Mouse (Mus musculus): ENCODE data around the gene H3f3a. TPM values are rescaled to one million over a fixed set of nuclear protein-coding genes. Genes with fewer than 3 reads are reported as not detected.
A peak's percentile ranks its signal among the peaks of the same experiment; 100 is the strongest.
"Not testable (repeated sequence)": the region's sequence is repeated elsewhere in the genome, so short reads cannot be mapped to it uniquely, and the experiment has no call there.

Gene H3f3a
- polyA plus RNA-seq, 1 experiment from 2014 or later = 1,997 TPM

GRCm38 (mm10) chr1:180837186-180837585 lies 23.4 kb upstream of the H3f3a start:
- WGBS (ENCODE audit: insufficient replicate concordance) = 79% methylated on average over 5 of the region's 5 CpGs
- Histone ChIP-seq H3K4me2 (no peak overlapping the region), H3K36me3 (no peaks in the 10 kb centered on the region), H3K4me3 (no peak overlapping the region), H3K27ac (no peak overlapping the region), H3K4me1 (peaks cover 39% of the 10 kb centered on the region), H3K9ac (no peak overlapping the region), H3K27me3 (replicated peaks) (no peaks in the 10 kb centered on the region; the same call in 1 of the 2 replicates), H3K9me3 (replicated peaks) (no peaks in the 10 kb centered on the region)
- no peak for ATAC-seq

DNA sequence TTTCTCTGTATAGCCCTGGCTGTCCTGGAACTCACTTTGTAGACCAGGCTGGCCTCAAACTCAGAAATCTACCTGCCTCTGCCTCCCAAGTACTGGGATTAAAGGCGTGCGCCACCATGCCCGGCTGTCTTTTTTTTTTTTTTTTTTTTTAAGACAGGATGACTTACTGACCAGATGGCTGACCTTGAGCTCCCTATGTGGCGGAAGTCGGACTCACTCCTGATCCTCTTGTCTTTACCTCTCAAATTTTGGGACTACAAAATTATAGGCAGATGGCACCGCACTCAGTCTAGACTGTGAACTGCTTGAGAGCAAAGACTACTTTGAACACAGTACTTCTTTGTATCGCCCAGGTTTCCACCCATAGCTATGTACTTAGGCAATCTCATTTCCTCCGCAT lies 22.7 kb upstream of the H3f3a start:
- H3K4me3 ChIP-seq; ATAC-seq; H3K36me3 ChIP-seq; H3K27ac ChIP-seq; H3K9me3 ChIP-seq (replicated peaks); H3K27me3 ChIP-seq (replicated peaks); H3K4me2 ChIP-seq; H3K9ac ChIP-seq: not testable (repeated sequence)
- H3K4me1 ChIP-seq = peaks cover 39% of the 10 kb centered on the region
- 88% methylated on average over 5 of the region's 8 CpGs for WGBS (ENCODE audit: insufficient replicate concordance)

DNA sequence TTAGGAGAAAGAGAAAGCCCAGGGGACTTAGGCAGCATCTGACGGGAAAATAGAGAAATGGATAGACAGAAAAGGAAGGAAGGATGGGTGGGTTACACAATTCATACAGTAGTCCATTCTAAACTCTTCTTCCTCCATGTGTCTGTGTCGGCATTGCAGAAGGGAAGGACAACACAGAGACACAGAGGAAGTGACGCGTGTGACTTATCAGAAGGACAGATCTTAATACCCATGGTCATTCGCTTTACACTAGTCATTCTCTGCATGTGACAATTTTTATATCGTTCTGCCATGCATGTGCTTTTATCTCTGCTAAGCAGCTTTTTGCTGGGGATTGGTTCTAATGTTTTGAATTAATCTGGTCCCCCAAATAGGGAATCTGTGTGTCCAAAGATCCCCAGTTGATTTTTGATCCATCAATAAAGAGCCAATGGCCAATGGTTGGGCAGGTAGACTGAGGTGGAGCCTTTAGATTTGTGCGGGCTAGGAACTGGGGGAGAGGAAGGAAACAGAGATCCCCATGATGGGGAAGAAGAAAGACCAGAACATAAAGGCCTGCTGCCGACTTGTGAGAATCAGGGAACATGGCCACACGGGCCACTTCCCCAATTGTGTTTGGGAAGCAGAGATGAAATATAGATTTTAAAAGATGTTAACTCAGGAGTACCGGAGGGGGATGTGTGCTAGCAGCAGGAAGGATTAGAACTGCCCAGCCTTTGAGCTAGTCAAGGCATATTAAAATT lies 21.7 kb upstream of the H3f3a start:
- Histone ChIP-seq H3K27ac (no peak overlapping the region), H3K27me3 (replicated peaks) (no peaks in the 10 kb centered on the region; the same call in 1 of the 2 replicates), H3K9ac (no peak overlapping the region), H3K4me1 (peaks cover 45% of the 10 kb centered on the region), H3K9me3 (replicated peaks) (no peaks in the 10 kb centered on the region), H3K4me2 (no peak overlapping the region), H3K36me3 (no peaks in the 10 kb centered on the region), H3K4me3 (no peak overlapping the region)
- ATAC-seq = no peak
- 41% methylated on average over 10 of the region's 10 CpGs for WGBS (ENCODE audit: insufficient replicate concordance)

GRCm38 (mm10) chr1:180830588-180831346 lies 17.0 kb upstream of the H3f3a start:
- Histone ChIP-seq H3K9ac (0 out of 2 replicates have a peak overlapping the region, but pooled peaks have one; percentile 19), H3K36me3 (no peaks in the 10 kb centered on the region), H3K27me3 (replicated peaks) (no peaks in the 10 kb centered on the region), H3K27ac (peak overlapping the region; percentile 75; the same call in 1 of the 2 replicates), H3K9me3 (replicated peaks) (no peaks in the 10 kb centered on the region), H3K4me3 (no peak overlapping the region), H3K4me1 (peaks cover 38% of the 10 kb centered on the region), H3K4me2 (peak overlapping the region; percentile 61)
- 58% methylated on average over 14 of the region's 14 CpGs for WGBS (ENCODE audit: insufficient replicate concordance)
- 0 out of 2 replicates have a peak, but pooled peaks have one; percentile 8 for ATAC-seq

DNA sequence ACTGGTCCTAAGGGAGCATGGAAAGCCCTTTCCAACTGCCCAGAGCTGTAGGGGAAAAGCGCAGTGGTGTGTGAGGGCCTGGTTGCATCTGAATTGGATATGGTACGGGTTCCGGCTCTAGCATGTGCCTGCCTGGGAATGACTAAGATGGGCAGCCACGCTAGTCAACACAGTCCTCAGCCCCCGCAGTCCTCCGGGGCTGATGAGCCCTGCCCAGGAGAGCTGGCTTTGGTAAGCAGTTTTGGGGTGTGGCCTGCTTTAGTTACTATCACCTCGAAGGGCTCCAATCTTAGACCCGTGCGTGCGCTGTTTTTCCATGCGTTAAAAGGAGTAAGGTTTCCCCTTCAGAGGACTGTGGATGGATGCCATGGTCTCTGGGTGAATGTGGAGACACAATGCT lies 16.4 kb upstream of the H3f3a start:
- H3K4me1 ChIP-seq = peaks cover 37% of the 10 kb centered on the region
- WGBS (ENCODE audit: insufficient replicate concordance) = 55% methylated on average over 11 of the region's 11 CpGs
- H3K9ac ChIP-seq = peak overlapping the region; percentile 19
- peak overlapping the region; percentile 34 for H3K4me3 ChIP-seq
- peak overlapping the region; percentile 61 for H3K4me2 ChIP-seq
- no peaks in the 10 kb centered on the region for H3K27me3 ChIP-seq (replicated peaks)
- peak; percentile 89 for ATAC-seq
- peak overlapping the region; percentile 75 for H3K27ac ChIP-seq
- H3K36me3 ChIP-seq = no peaks in the 10 kb centered on the region
- no peaks in the 10 kb centered on the region for H3K9me3 ChIP-seq (replicated peaks)

DNA sequence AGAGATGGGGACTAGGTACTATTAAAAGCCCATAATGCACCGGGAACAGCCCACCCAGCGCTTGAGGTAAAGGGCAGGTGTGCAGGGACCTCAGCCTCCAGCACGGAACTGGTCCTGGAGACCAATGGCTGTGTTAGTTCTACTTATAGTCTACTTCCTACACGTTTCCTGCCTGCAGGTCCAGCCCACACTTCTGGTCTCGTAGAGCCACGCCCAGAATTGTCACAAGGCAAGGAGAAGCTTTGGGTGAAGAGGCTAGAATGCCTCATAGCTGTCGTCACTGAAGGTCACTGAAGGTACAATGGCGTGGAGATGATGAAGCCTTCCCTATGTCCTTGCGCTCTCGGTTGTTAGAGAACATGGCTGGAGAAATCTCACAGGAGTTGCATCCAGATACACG lies 16.0 kb upstream of the H3f3a start:
- H3K4me1 ChIP-seq = peaks cover 37% of the 10 kb centered on the region
- H3K9ac ChIP-seq = peak overlapping the region; percentile 19
- peak; percentile 84 for ATAC-seq
- H3K9me3 ChIP-seq (replicated peaks) = no peaks in the 10 kb centered on the region
- peak overlapping the region; percentile 34 for H3K4me3 ChIP-seq
- H3K36me3 ChIP-seq = no peaks in the 10 kb centered on the region
- H3K4me2 ChIP-seq = peak overlapping the region; percentile 61
- H3K27me3 ChIP-seq (replicated peaks) = no peaks in the 10 kb centered on the region
- WGBS (ENCODE audit: insufficient replicate concordance) = 35% methylated on average over 11 of the region's 11 CpGs
- peak overlapping the region; percentile 75 for H3K27ac ChIP-seq

DNA sequence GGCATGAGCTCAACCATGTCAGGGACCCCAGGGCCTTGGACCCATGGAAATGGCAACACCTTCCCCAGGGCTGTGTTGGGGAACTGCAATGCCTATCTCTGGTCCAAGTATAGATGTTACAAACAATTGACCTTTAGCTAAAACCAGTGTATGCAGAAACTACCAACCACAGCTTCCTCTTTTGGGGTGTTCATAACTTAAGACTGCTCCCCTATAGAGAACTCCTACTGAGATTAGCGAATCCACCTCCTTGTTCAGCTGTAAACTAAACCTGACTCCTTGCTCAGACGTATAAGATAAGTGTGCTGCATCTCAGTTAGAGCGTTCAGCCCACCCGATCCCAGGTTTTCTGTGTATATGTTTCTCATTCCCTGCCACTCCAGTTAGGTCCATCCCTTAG lies 12.9 kb upstream of the H3f3a start:
- Histone ChIP-seq H3K27me3 (replicated peaks) (no peaks in the 10 kb centered on the region), H3K4me1 (peaks cover 67% of the 10 kb centered on the region), H3K27ac (no peak overlapping the region), H3K4me2 (no peak overlapping the region), H3K9ac (no peak overlapping the region), H3K9me3 (replicated peaks) (no peaks in the 10 kb centered on the region), H3K36me3 (no peaks in the 10 kb centered on the region), H3K4me3 (no peak overlapping the region)
- WGBS (ENCODE audit: insufficient replicate concordance) = 71% methylated on average over 4 of the region's 4 CpGs
- ATAC-seq = no peak

DNA sequence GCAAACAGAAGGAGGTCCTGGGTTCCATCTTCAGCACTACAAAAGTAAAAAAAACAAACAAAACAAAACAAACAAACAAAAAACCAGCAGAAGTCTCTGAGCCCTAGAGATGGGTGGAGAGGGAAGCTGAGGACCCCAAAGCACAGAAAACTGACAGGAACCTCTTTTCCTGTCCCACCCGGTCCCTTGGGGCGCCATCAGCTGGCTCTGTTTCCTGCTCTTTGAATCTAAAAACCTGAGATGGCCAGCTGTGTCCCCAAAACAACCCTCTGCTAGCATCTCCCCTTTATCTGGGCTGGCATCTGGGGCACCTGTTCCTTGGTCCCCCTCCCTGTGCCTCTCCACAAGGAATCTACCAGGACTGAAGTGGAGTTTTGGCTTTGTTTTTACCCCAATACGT lies 11.0 kb upstream of the H3f3a start:
- Histone ChIP-seq H3K4me2 (0 out of 2 replicates have a peak overlapping the region, but pooled peaks have one; percentile 0), H3K27ac (peak overlapping the region; percentile 71; the same call in 1 of the 2 replicates), H3K4me1 (peaks cover 68% of the 10 kb centered on the region), H3K4me3 (no peak overlapping the region), H3K36me3 (no peaks in the 10 kb centered on the region), H3K9ac (peak overlapping the region; percentile 25; the same call in 1 of the 2 replicates), H3K27me3 (replicated peaks) (no peaks in the 10 kb centered on the region), H3K9me3 (replicated peaks) (no peaks in the 10 kb centered on the region)
- 46% methylated on average over 3 of the region's 3 CpGs for WGBS (ENCODE audit: insufficient replicate concordance)
- no peak for ATAC-seq

DNA sequence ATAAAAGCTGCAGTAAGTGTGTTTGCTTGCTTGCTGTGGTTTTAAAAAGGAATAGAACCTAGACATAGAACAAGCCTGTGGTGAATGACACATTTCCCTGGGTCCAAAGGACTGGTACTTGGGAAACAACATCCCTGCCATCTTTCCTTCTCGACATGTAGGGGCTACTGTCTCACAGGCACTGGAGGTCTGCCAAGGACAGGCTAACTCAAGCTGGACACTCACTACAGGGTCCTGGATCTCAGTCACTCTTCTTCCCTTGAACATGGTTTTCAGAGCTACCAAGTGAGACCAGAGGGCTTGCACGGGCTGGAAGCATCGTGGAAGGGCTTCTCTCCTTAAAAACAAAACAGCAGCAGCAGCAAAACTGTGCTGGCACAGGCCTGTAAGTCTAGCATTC lies 10.0 kb upstream of the H3f3a start:
- Histone ChIP-seq H3K4me3 (no peak overlapping the region), H3K9me3 (replicated peaks) (no peaks in the 10 kb centered on the region), H3K27me3 (replicated peaks) (no peaks in the 10 kb centered on the region), H3K9ac (no peak overlapping the region; the same call in 1 of the 2 replicates), H3K36me3 (no peaks in the 10 kb centered on the region), H3K4me1 (peaks cover 68% of the 10 kb centered on the region), H3K4me2 (no peak overlapping the region), H3K27ac (peak overlapping the region; percentile 71)
- ATAC-seq = no peak
- WGBS (ENCODE audit: insufficient replicate concordance) = 77% methylated on average over 3 of the region's 3 CpGs

DNA sequence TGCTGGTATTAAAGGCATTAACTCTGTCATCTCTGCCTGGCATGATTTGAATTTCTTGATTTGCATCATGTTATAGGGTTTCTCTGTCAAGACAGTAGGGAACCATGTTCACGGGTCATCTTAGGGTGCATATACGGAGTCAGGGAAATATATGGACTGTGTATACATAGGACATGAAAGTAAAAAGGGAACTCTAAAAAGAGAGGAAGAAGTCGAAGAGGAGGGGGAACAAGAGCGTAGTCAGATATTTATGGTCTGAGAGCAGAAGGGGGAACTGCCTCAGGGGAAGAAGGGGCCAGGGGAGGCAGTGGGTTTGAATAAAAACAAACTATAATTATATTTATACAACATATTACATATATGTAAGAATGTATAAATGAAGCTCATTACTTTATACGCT lies 8.5 kb upstream of the H3f3a start:
- WGBS (ENCODE audit: insufficient replicate concordance) = 72% methylated on average over 5 of the region's 5 CpGs
- Histone ChIP-seq H3K27me3 (replicated peaks) (no peaks in the 10 kb centered on the region), H3K4me3 (no peak overlapping the region), H3K27ac (peak overlapping the region; percentile 91), H3K4me1 (peaks cover 82% of the 10 kb centered on the region), H3K9ac (peak overlapping the region; percentile 52), H3K9me3 (replicated peaks) (no peaks in the 10 kb centered on the region), H3K4me2 (no peak overlapping the region), H3K36me3 (no peaks in the 10 kb centered on the region)
- ATAC-seq = no peak

- Histone ChIP-seq H3K9ac (peak overlapping the region; percentile 52), H3K4me3 (no peak overlapping the region), H3K9me3 (replicated peaks) (no peaks in the 10 kb centered on the region), H3K36me3 (no peaks in the 10 kb centered on the region), H3K27ac (peak overlapping the region; percentile 91), H3K4me1 (peaks cover 94% of the 10 kb centered on the region), H3K27me3 (replicated peaks) (no peaks in the 10 kb centered on the region), H3K4me2 (peak overlapping the region; percentile 44)
- WGBS (ENCODE audit: insufficient replicate concordance) = 55% methylated on average over 6 of the region's 6 CpGs
- peak; percentile 84 for ATAC-seq
Measured at GRCm38 (mm10) chr1:180821101-180821500, 7.4 kb upstream of the H3f3a start.

DNA sequence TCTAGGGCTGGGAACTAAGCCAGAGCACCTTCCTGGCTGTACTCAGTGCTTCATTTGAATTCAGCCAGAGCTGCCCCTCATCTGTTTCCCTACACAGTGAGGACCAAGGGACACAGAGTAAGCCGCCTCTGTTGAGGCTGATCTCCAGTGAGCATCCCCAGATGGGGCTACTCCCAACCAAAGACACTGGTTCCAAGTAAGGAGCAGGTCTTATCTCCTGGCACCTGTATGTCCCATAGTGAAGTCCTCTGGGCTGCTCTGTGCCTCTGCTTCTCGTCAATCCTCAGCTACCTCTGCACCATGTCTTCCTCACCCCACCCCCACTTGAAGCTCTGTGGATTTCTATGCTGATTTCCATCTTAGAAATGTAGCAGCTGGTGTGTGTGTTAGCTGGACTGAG lies 4.3 kb upstream of the H3f3a start:
- Histone ChIP-seq H3K27me3 (replicated peaks) (no peaks in the 10 kb centered on the region), H3K4me1 (peaks cover 87% of the 10 kb centered on the region), H3K4me2 (peak overlapping the region; percentile 56), H3K9me3 (replicated peaks) (no peaks in the 10 kb centered on the region), H3K27ac (peak overlapping the region; percentile 97), H3K9ac (peak overlapping the region; percentile 68), H3K4me3 (peak overlapping the region; percentile 11; the same call in 1 of the 2 replicates), H3K36me3 (no peaks in the 10 kb centered on the region)
- WGBS (ENCODE audit: insufficient replicate concordance) = 33% methylated on average over 2 of the region's 2 CpGs
- peak; percentile 84 for ATAC-seq

Measured in liver, embryonic 12.5 days (tissue).